Comparison of ENCODE assay signal across 12 mouse cellular contexts in genomic region chr1:81520420-81521273, GRCm38 (mm10).
DNase-seq lines count a peak whose midpoint lies in the region; ATAC-seq and TF ChIP-seq lines count a peak whose summit lies in the region.
"Had no signal": no experiment of that assay in that cellular context is flagged by ENCODE, and none has a peak within 500 bp of the region (broad histone marks: within the 10 kb centered on the region; RNA-seq: fewer than 3 reads in every experiment).

No protein-coding gene starts in this region.

- H3K9me3 ChIP-seq in neural tube, embryonic 15.5 days (replicated peaks) = no peaks in the 10 kb centered on the region
- no peaks in the 10 kb centered on the region for H3K9me3 ChIP-seq in embryonic facial prominence, embryonic 14.5 days (ENCODE audit: control insufficient read depth, low read length)
- H3K9me3 ChIP-seq in hindbrain, embryonic 14.5 days (ENCODE audit: control insufficient read depth, low read length) = no peaks in the 10 kb centered on the region
- H3K9me3 ChIP-seq: embryonic facial prominence, embryonic 12.5 days; liver, embryonic 12.5 days had no signal

- H3K4me2 ChIP-seq in neural tube, embryonic 15.5 days = no peak overlapping the region
- no peak overlapping the region for H3K4me2 ChIP-seq in embryonic facial prominence, embryonic 14.5 days (ENCODE audit: low read depth, low read length)
- no peak overlapping the region for H3K4me2 ChIP-seq in hindbrain, embryonic 14.5 days (replicated peaks)
- H3K4me2 ChIP-seq: embryonic facial prominence, embryonic 12.5 days; heart, embryonic 11.5 days; liver, embryonic 12.5 days had no signal

- no peaks in the 10 kb centered on the region for H3K36me3 ChIP-seq in neural tube, embryonic 15.5 days
- no peaks in the 10 kb centered on the region for H3K36me3 ChIP-seq in embryonic facial prominence, embryonic 14.5 days (ENCODE audit: control insufficient read depth, insufficient read depth, low read length)
- H3K36me3 ChIP-seq in hindbrain, embryonic 14.5 days (replicated peaks; ENCODE audit: control insufficient read depth, insufficient read depth) = no peaks in the 10 kb centered on the region
- H3K36me3 ChIP-seq: embryonic facial prominence, embryonic 12.5 days; liver, embryonic 12.5 days had no signal

- no peaks in the 10 kb centered on the region for H3K27me3 ChIP-seq in neural tube, embryonic 15.5 days (replicated peaks)
- H3K27me3 ChIP-seq in embryonic facial prominence, embryonic 14.5 days (replicated peaks; ENCODE audit: control insufficient read depth, insufficient read depth, low read length) = no peaks in the 10 kb centered on the region
- no peaks in the 10 kb centered on the region for H3K27me3 ChIP-seq in hindbrain, embryonic 14.5 days (ENCODE audit: control insufficient read depth, insufficient read depth, low read length)
- H3K27me3 ChIP-seq: embryonic facial prominence, embryonic 12.5 days; liver, embryonic 12.5 days had no signal

- no peak for TF ChIP-seq CTCF in layer of hippocampus, adult 2 months (conservative IDR thresholded peaks at IDR 0.05)

- H3K4me3 ChIP-seq in neural tube, embryonic 15.5 days (replicated peaks) = no peak overlapping the region
- H3K4me3 ChIP-seq in embryonic facial prominence, embryonic 14.5 days (ENCODE audit: low read depth, low read length) = no peak overlapping the region
- no peak overlapping the region for H3K4me3 ChIP-seq in hindbrain, embryonic 14.5 days (replicated peaks; ENCODE audit: low read length)
- no peak overlapping the region for H3K4me3 ChIP-seq in layer of hippocampus, adult 2 months
- H3K4me3 ChIP-seq: embryonic facial prominence, embryonic 12.5 days; left cerebral cortex, adult 2 months; liver, embryonic 12.5 days had no signal

- no peak for ATAC-seq in neural tube, embryonic 15.5 days (ENCODE audit: low FRiP score)
- ATAC-seq in embryonic facial prominence, embryonic 14.5 days (ENCODE audit: low read depth) = no peak
- no peak for ATAC-seq in hindbrain, embryonic 14.5 days (ENCODE audit: low FRiP score)
- ATAC-seq: liver, embryonic 12.5 days had no signal

- DNase-seq in neural tube, embryonic 10.5 days (ENCODE audit: extremely low spot score, low spot score) = peak; percentile 20
- peak; percentile 42 for DNase-seq in embryonic facial prominence, embryonic 14.5 days (ENCODE audit: low spot score)
- no peak for DNase-seq in hindbrain, embryonic 14.5 days (ENCODE audit: low spot score)
- DNase-seq in layer of hippocampus, adult 2 months (ENCODE audit: low spot score in 2 of 2) = no peak
- no peak for DNase-seq in yolk sac, embryonic 10.5 days (ENCODE audit: low spot score)
- no peak for DNase-seq in heart, adult 11 months
- DNase-seq: kidney, postnatal 25 days had no signal

- peaks cover 4% of the 10 kb centered on the region for H3K4me1 ChIP-seq in neural tube, embryonic 15.5 days
- no peaks in the 10 kb centered on the region for H3K4me1 ChIP-seq in embryonic facial prominence, embryonic 14.5 days (ENCODE audit: control insufficient read depth, insufficient read depth, low read length)
- H3K4me1 ChIP-seq in hindbrain, embryonic 14.5 days (replicated peaks; ENCODE audit: control insufficient read depth, insufficient read depth, low read length) = 0 out of 2 replicates have a peak, but pooled peaks cover 5% of the 10 kb centered on the region
- H3K4me1 ChIP-seq: liver, embryonic 12.5 days had no signal

- WGBS in neural tube, embryonic 15.5 days = 29% methylated on average over 9 of the region's 9 CpGs
- 65% methylated on average over 9 of the region's 9 CpGs for WGBS in embryonic facial prominence, embryonic 14.5 days
- 34% methylated on average over 9 of the region's 9 CpGs for WGBS in hindbrain, embryonic 14.5 days

- no peak overlapping the region for H3K9ac ChIP-seq in neural tube, embryonic 15.5 days (replicated peaks)
- H3K9ac ChIP-seq in embryonic facial prominence, embryonic 14.5 days (ENCODE audit: low read depth, low read length) = no peak overlapping the region
- 0 out of 2 replicates have a peak overlapping the region, but pooled peaks have one; percentile 4 for H3K9ac ChIP-seq in hindbrain, embryonic 14.5 days
- H3K9ac ChIP-seq: embryonic facial prominence, embryonic 12.5 days; liver, embryonic 12.5 days had no signal

- no peak overlapping the region for H3K27ac ChIP-seq in neural tube, embryonic 15.5 days (replicated peaks)
- no peak overlapping the region; the same call in 1 of the 2 replicates for H3K27ac ChIP-seq in embryonic facial prominence, embryonic 14.5 days (replicated peaks; ENCODE audit: low read depth, low read length)
- no peak overlapping the region for H3K27ac ChIP-seq in hindbrain, embryonic 14.5 days
- H3K27ac ChIP-seq in layer of hippocampus, adult 2 months = no peak overlapping the region
- H3K27ac ChIP-seq: embryonic facial prominence, embryonic 12.5 days; left cerebral cortex, adult 2 months; liver, embryonic 12.5 days had no signal

Comparison
In these comparisons a context has a peak if more than half of its experiments do, and no peak if none do; other contexts are left out.
1. DNase-seq: peak in neural tube, embryonic 10.5 days (single experiment) and embryonic facial prominence, embryonic 14.5 days (single experiment); none in hindbrain, embryonic 14.5 days (single experiment), layer of hippocampus, adult 2 months (0 of 2), yolk sac, embryonic 10.5 days (single experiment) and heart, adult 11 months (single experiment).